Mouse (Mus musculus) heart, adult 2 months (tissue): ENCODE measurements at regions not wholly inside any gene's neighbourhood (a gene's known extent, or its start where the extent isn't known, plus 50 kb on each side); places are given as distances from the start of the nearest gene placed in this dataset.
"Not testable (repeated sequence)": the region's sequence is repeated elsewhere in the genome, so short reads cannot be mapped to it uniquely, and the experiment has no call there.

Experiments used
- DNase-seq, 2 experiments: peaks; one replicate each; pipeline ENCODE4 v3.0.0; 2021
- H3K27ac ChIP-seq: fragments of 200-600 bp; 2 replicates; pipeline ENCODE4 v1.8.1; 2022
- H3K27me3 ChIP-seq: fragments of 200-500 bp; 2 replicates; pipeline ENCODE4 v1.6.1; 2012; ENCODE audit warnings: mild to moderate bottlenecking, low read length, inconsistent platforms, mixed read lengths; ENCODE audit not compliant: control insufficient read depth, insufficient read depth
- H3K36me3 ChIP-seq: fragments of 200-500 bp; 2 replicates; pipeline ENCODE4 v1.6.1; 2012; ENCODE audit warnings: low read length, inconsistent platforms; ENCODE audit not compliant: control insufficient read depth, insufficient read depth
- H3K4me1 ChIP-seq: fragments of 200-500 bp; 2 replicates; pipeline ENCODE4 v1.6.1; 2011; ENCODE audit warnings: low read length; ENCODE audit not compliant: control insufficient read depth, insufficient read depth
- H3K4me3 ChIP-seq: fragments of 200-600 bp; 2 replicates; pipeline ENCODE4 v1.8.1; 2022
- H3K79me2 ChIP-seq: fragments of 200-500 bp; replicated peaks from 2 replicates; pipeline ENCODE4 v1.6.1; 2012; ENCODE audit warnings: mild to moderate bottlenecking, inconsistent platforms, low read length, moderate library complexity, mixed read lengths; ENCODE audit not compliant: control insufficient read depth, insufficient read depth
- H3K9ac ChIP-seq: fragments of 200-500 bp; 2 replicates; pipeline ENCODE4 v1.6.1; 2012; ENCODE audit warnings: low read depth, mild to moderate bottlenecking, control low read depth, inconsistent platforms, low read length, mixed read lengths
- CTCF ChIP-seq: fragments of 200-600 bp; IDR thresholded peaks from 2 replicates; pipeline ENCODE4 v1.8.1; 2022; ENCODE audit warnings: antibody characterized with exemption, mild to moderate bottlenecking, moderate library complexity
- EP300 ChIP-seq: fragments of 200-500 bp; IDR thresholded peaks from 2 replicates; pipeline ENCODE4 v1.6.1; 2011; ENCODE audit warnings: low read depth, low read length, control low read depth; ENCODE audit not compliant: insufficient read depth
- POLR2A ChIP-seq: fragments of 200-500 bp; IDR thresholded peaks from 2 replicates; pipeline ENCODE4 v1.6.1; 2011; ENCODE audit warnings: mild to moderate bottlenecking, low read depth, low read length, control low read depth; ENCODE audit not compliant: insufficient read depth
- WGBS: fragments of 180-500 bp; shearing (Covaris S2); methylation state at CpG from one replicate; pipeline ENCODE4 v1.1.7; 2018; 5-methylcytosine and 5-hydroxymethylcytosine counted together
- intact Hi-C: fragments of 180-260 bp; cut with DNase I; formaldehyde crosslinking; loops from one replicate; pipeline ENCODE4 v1.15.1; 2025

GRCm38 (mm10) chr3:111402135-111402534, 1151.3 kb upstream of the Prmt6 start:
- no peaks in the 10 kb centered on the region for H3K27me3 ChIP-seq
- H3K9ac ChIP-seq = no peak overlapping the region
- WGBS = 50% methylated on average over 3 of the region's 3 CpGs
- no peaks in the 10 kb centered on the region for H3K79me2 ChIP-seq
- H3K4me3 ChIP-seq = no peak overlapping the region
- intact Hi-C loops = no loop called here
- TF ChIP-seq EP300 = no peak
- TF ChIP-seq POLR2A = no peak
- TF ChIP-seq CTCF = no peak
- H3K36me3 ChIP-seq = no peaks in the 10 kb centered on the region
- DNase-seq = no peak
- no peak overlapping the region for H3K27ac ChIP-seq
- H3K4me1 ChIP-seq = no peaks in the 10 kb centered on the region

GRCm38 (mm10) chr3:111393127-111393526, 1142.3 kb upstream of the Prmt6 start:
- intact Hi-C loops = no loop called here
- H3K9ac ChIP-seq = no peak overlapping the region
- TF ChIP-seq CTCF = no peak
- TF ChIP-seq EP300 = no peak
- TF ChIP-seq POLR2A = no peak
- H3K27ac ChIP-seq = no peak overlapping the region
- H3K27me3 ChIP-seq = no peaks in the 10 kb centered on the region
- no peak overlapping the region for H3K4me3 ChIP-seq
- no peaks in the 10 kb centered on the region for H3K4me1 ChIP-seq
- H3K36me3 ChIP-seq = no peaks in the 10 kb centered on the region
- H3K79me2 ChIP-seq = no peaks in the 10 kb centered on the region
- no peak for DNase-seq

- intact Hi-C loops, H3K27ac ChIP-seq, H3K9ac ChIP-seq, H3K79me2 ChIP-seq, H3K27me3 ChIP-seq, H3K4me3 ChIP-seq, H3K36me3 ChIP-seq, DNase-seq, H3K4me1 ChIP-seq: not testable (repeated sequence)
- 36% methylated on average over 1 of the region's 1 CpGs for WGBS
Observed at GRCm38 (mm10) chr3:111392713-111393112, 1141.9 kb upstream of the Prmt6 start.

- no peak for DNase-seq
- WGBS = 52% methylated on average over 1 of the region's 1 CpGs
- Histone ChIP-seq H3K9ac (no peak overlapping the region), H3K27ac (no peak overlapping the region), H3K36me3 (no peaks in the 10 kb centered on the region), H3K27me3 (no peaks in the 10 kb centered on the region), H3K79me2 (no peaks in the 10 kb centered on the region), H3K4me3 (no peak overlapping the region), H3K4me1 (no peaks in the 10 kb centered on the region)
- TF ChIP-seq CTCF (no peak), EP300 (no peak)
- intact Hi-C loops = no loop called here
Observed at GRCm38 (mm10) chr3:111386745-111387144, 1135.9 kb upstream of the Prmt6 start.

GRCm38 (mm10) chr3:111386334-111386733, 1135.5 kb upstream of the Prmt6 start:
- Histone ChIP-seq H3K27ac (no peak overlapping the region), H3K27me3 (no peaks in the 10 kb centered on the region), H3K4me1 (no peaks in the 10 kb centered on the region), H3K79me2 (no peaks in the 10 kb centered on the region), H3K9ac (no peak overlapping the region), H3K36me3 (no peaks in the 10 kb centered on the region), H3K4me3 (no peak overlapping the region)
- DNase-seq = no peak
- TF ChIP-seq CTCF = no peak
- no peak for TF ChIP-seq POLR2A
- no peak for TF ChIP-seq EP300
- intact Hi-C loops = no loop called here

- H3K36me3 ChIP-seq = no peaks in the 10 kb centered on the region
- no peaks in the 10 kb centered on the region for H3K79me2 ChIP-seq
- intact Hi-C loops = no loop called here
- 83% methylated on average over 7 of the region's 7 CpGs for WGBS
- H3K9ac ChIP-seq = no peak overlapping the region
- no peak overlapping the region for H3K4me3 ChIP-seq
- H3K27me3 ChIP-seq = no peaks in the 10 kb centered on the region
- TF ChIP-seq POLR2A (no peak), CTCF (no peak), EP300 (no peak)
- DNase-seq = no peak
- H3K27ac ChIP-seq = no peak overlapping the region
- H3K4me1 ChIP-seq = no peaks in the 10 kb centered on the region
Observed at GRCm38 (mm10) chr3:111385627-111386026, 1134.8 kb upstream of the Prmt6 start.

GRCm38 (mm10) chr3:111371259-111371658, 1120.5 kb upstream of the Prmt6 start:
- Histone ChIP-seq H3K4me3 (no peak overlapping the region), H3K9ac (no peak overlapping the region), H3K79me2 (no peaks in the 10 kb centered on the region), H3K4me1 (no peaks in the 10 kb centered on the region), H3K27me3 (no peaks in the 10 kb centered on the region), H3K27ac (no peak overlapping the region), H3K36me3 (no peaks in the 10 kb centered on the region)
- DNase-seq = no peak
- intact Hi-C loops = no loop called here
- TF ChIP-seq CTCF (no peak), POLR2A (no peak), EP300 (no peak)
- WGBS = 65% methylated on average over 1 of the region's 1 CpGs
